Mouse (Mus musculus) stomach, embryonic 16.5 days (tissue): ENCODE results near the gene 2510002D24Rik. TPM values are rescaled to one million over a fixed set of nuclear protein-coding genes. Genes with fewer than 3 reads are reported as not detected.
A peak's percentile ranks its signal among the peaks of the same experiment; 100 is the strongest.

Experiments
- ATAC-seq: fragments of 200-750 bp; cut with Nextera tagmentation; 2 replicates; pipeline ENCODE4 v1.8.0; 2017; ENCODE audit warnings: moderate number of reproducible peaks, moderate TSS enrichment; ENCODE audit not compliant: insufficient read depth, low FRiP score
- H3K27ac ChIP-seq: fragments of 300-500 bp; sonication (generic); 2 replicates; pipeline ENCODE4 v1.5.1; 2014; ENCODE audit warnings: low read length
- H3K27me3 ChIP-seq: fragments of 300-500 bp; sonication (generic); 2 replicates; pipeline ENCODE4 v1.6.1; 2014; ENCODE audit warnings: low read length, control low read depth, mixed read lengths; ENCODE audit not compliant: control insufficient read depth, insufficient read depth
- H3K36me3 ChIP-seq: fragments of 300-500 bp; sonication (generic); 2 replicates; pipeline ENCODE4 v1.6.1; 2014; ENCODE audit warnings: low read length; ENCODE audit not compliant: control insufficient read depth, insufficient read depth
- H3K4me1 ChIP-seq: fragments of 300-500 bp; sonication (generic); 2 replicates; pipeline ENCODE4 v1.6.1; 2014; ENCODE audit warnings: low read length, control low read depth, mixed read lengths; ENCODE audit not compliant: control insufficient read depth, insufficient read depth
- H3K4me2 ChIP-seq: fragments of 300-500 bp; sonication (generic); 2 replicates; pipeline ENCODE4 v1.6.1; 2014; ENCODE audit warnings: low read depth, low read length, mixed read lengths
- H3K4me3 ChIP-seq: fragments of 300-500 bp; sonication (generic); replicated peaks from 2 replicates; pipeline ENCODE4 v1.5.1; 2014; ENCODE audit warnings: mild to moderate bottlenecking, low read length
- H3K9ac ChIP-seq: fragments of 300-500 bp; sonication (generic); 2 replicates; pipeline ENCODE4 v1.6.1; 2014; ENCODE audit warnings: low read length
- H3K9me3 ChIP-seq: fragments of 300-500 bp; sonication (generic); replicated peaks from 2 replicates; pipeline ENCODE4 v1.6.1; 2016; ENCODE audit warnings: low read length, control low read depth; ENCODE audit not compliant: control insufficient read depth
- WGBS: fragments of 180-500 bp; shearing (Covaris S2); extraction: QIAGEN DNeasy Blood & Tissue Kit; methylation state at CpG from one replicate; pipeline ENCODE4 v1.1.7; 2014; 5-methylcytosine and 5-hydroxymethylcytosine counted together
- polyA plus RNA-seq: library from polyadenylated mRNA; unstranded; fragments of >200 nt; fragmentation: Nextera tagmentation; extraction: Ambion mirVana; gene quantifications from 2 replicates; pipeline ENCODE4 v1.2.1, GENCODE M21; 2015

The 2510002D24Rik gene
- polyA plus RNA-seq, 1 experiment from 2014 or later, result 47.8 TPM

- H3K27me3 ChIP-seq, result no peaks in the 10 kb centered on the region
- ATAC-seq, result no peak
- H3K9ac ChIP-seq, result no peak overlapping the region
- H3K4me2 ChIP-seq, result no peak overlapping the region
- H3K4me1 ChIP-seq, result peaks cover 9% of the 10 kb centered on the region
- peaks cover 18% of the 10 kb centered on the region for H3K36me3 ChIP-seq
- no peak overlapping the region for H3K27ac ChIP-seq
- WGBS, result 87% methylated on average over 5 of the region's 5 CpGs
- H3K4me3 ChIP-seq, result no peak overlapping the region
- no peaks in the 10 kb centered on the region for H3K9me3 ChIP-seq
Measured at GRCm38 (mm10) chr16:18809001-18809400, 27.4 kb upstream of the 2510002D24Rik start.

- Histone ChIP-seq H3K36me3 (0 out of 2 replicates have a peak, but pooled peaks cover 7% of the 10 kb centered on the region), H3K27me3 (no peaks in the 10 kb centered on the region), H3K9me3 (no peaks in the 10 kb centered on the region), H3K4me1 (peaks cover 9% of the 10 kb centered on the region), H3K27ac (no peak overlapping the region), H3K4me3 (peak overlapping the region; percentile 65), H3K9ac (peak overlapping the region; percentile 73), H3K4me2 (peak overlapping the region; percentile 79)
- peak; percentile 21; the same call in 1 of the 2 replicates for ATAC-seq
- 4% methylated on average over 5 of the region's 5 CpGs for WGBS
Measured at GRCm38 (mm10) chr16:18811032-18811431, 25.3 kb upstream of the 2510002D24Rik start.

GRCm38 (mm10) chr16:18811468-18812384 is 24.7 kb upstream of the 2510002D24Rik start, which contains the start of the genes Ufd1 and Cdc45:
Gene Ufd1, plus strand, starts transcription at chr16:18811779.
Gene Cdc45, minus strand, starts transcription at chr16:18811987.
- H3K4me1 ChIP-seq, result peaks cover 9% of the 10 kb centered on the region
- ATAC-seq, result peak; percentile 96
- 0 out of 2 replicates have a peak, but pooled peaks cover 4% of the 10 kb centered on the region for H3K36me3 ChIP-seq
- no peaks in the 10 kb centered on the region for H3K27me3 ChIP-seq
- under 1% methylated on average over 42 of the region's 42 CpGs for WGBS
- H3K9me3 ChIP-seq, result no peaks in the 10 kb centered on the region
- peak within 1 kb of the TSS; percentile 79 for H3K4me2 ChIP-seq
- peak within 1 kb of the TSS; percentile 65 for H3K4me3 ChIP-seq
- H3K9ac ChIP-seq, result peak within 1 kb of the TSS; percentile 88
- H3K27ac ChIP-seq, result peak within 1 kb of the TSS; percentile 77

- Histone ChIP-seq H3K4me3 (peak overlapping the region; percentile 65), H3K36me3 (peaks cover under 1% of the 10 kb centered on the region; the same call in 1 of the 2 replicates), H3K27me3 (no peaks in the 10 kb centered on the region), H3K4me1 (peaks cover 9% of the 10 kb centered on the region), H3K4me2 (peak overlapping the region; percentile 58), H3K9ac (peak overlapping the region; percentile 88), H3K27ac (peak overlapping the region; percentile 77), H3K9me3 (no peaks in the 10 kb centered on the region)
- WGBS, result under 1% methylated on average over 31 of the region's 31 CpGs
- peak; percentile 22 for ATAC-seq
Measured at GRCm38 (mm10) chr16:18812385-18812910, 23.9 kb upstream of the 2510002D24Rik start.

- H3K9me3 ChIP-seq, result no peaks in the 10 kb centered on the region
- no peak overlapping the region for H3K27ac ChIP-seq
- 64% methylated on average over 1 of the region's 1 CpGs for WGBS
- H3K4me3 ChIP-seq, result no peak overlapping the region
- no peak for ATAC-seq
- H3K4me2 ChIP-seq, result no peak overlapping the region
- H3K27me3 ChIP-seq, result no peaks in the 10 kb centered on the region
- no peak overlapping the region for H3K9ac ChIP-seq
- peaks cover 60% of the 10 kb centered on the region for H3K36me3 ChIP-seq
- no peaks in the 10 kb centered on the region for H3K4me1 ChIP-seq
Measured at GRCm38 (mm10) chr16:18822356-18822755, 14.0 kb upstream of the 2510002D24Rik start.

GRCm38 (mm10) chr16:18822925-18823324 is 13.5 kb upstream of the 2510002D24Rik start:
- Histone ChIP-seq H3K9ac (no peak overlapping the region), H3K9me3 (no peaks in the 10 kb centered on the region), H3K27me3 (no peaks in the 10 kb centered on the region), H3K4me1 (no peaks in the 10 kb centered on the region), H3K4me2 (no peak overlapping the region), H3K27ac (no peak overlapping the region), H3K36me3 (peaks cover 61% of the 10 kb centered on the region), H3K4me3 (no peak overlapping the region)
- 78% methylated on average over 4 of the region's 4 CpGs for WGBS
- no peak for ATAC-seq

GRCm38 (mm10) chr16:18828630-18829029 is 7.7 kb upstream of the 2510002D24Rik start:
- no peak for ATAC-seq
- no peak overlapping the region for H3K9ac ChIP-seq
- H3K36me3 ChIP-seq, result peaks cover 42% of the 10 kb centered on the region
- no peak overlapping the region for H3K4me3 ChIP-seq
- H3K27ac ChIP-seq, result no peak overlapping the region
- WGBS, result 93% methylated on average over 3 of the region's 3 CpGs
- no peaks in the 10 kb centered on the region for H3K9me3 ChIP-seq
- H3K27me3 ChIP-seq, result no peaks in the 10 kb centered on the region
- no peak overlapping the region for H3K4me2 ChIP-seq
- no peaks in the 10 kb centered on the region for H3K4me1 ChIP-seq

- Histone ChIP-seq H3K9me3 (no peaks in the 10 kb centered on the region), H3K9ac (no peak overlapping the region), H3K27me3 (no peaks in the 10 kb centered on the region), H3K4me3 (no peak overlapping the region), H3K4me2 (no peak overlapping the region), H3K36me3 (peaks cover 40% of the 10 kb centered on the region), H3K4me1 (no peaks in the 10 kb centered on the region), H3K27ac (no peak overlapping the region)
- ATAC-seq, result no peak; the same call in 1 of the 2 replicates
- WGBS, result 87% methylated on average over 6 of the region's 6 CpGs
Measured at GRCm38 (mm10) chr16:18829102-18829501, 7.3 kb upstream of the 2510002D24Rik start.

- H3K9me3 ChIP-seq, result no peaks in the 10 kb centered on the region
- H3K9ac ChIP-seq, result no peak overlapping the region
- H3K4me3 ChIP-seq, result no peak overlapping the region
- no peak overlapping the region for H3K27ac ChIP-seq
- peaks cover 4% of the 10 kb centered on the region; the same call in 1 of the 2 replicates for H3K4me1 ChIP-seq
- no peak for ATAC-seq
- H3K36me3 ChIP-seq, result peaks cover 16% of the 10 kb centered on the region; the same call in 1 of the 2 replicates
- no peaks in the 10 kb centered on the region for H3K27me3 ChIP-seq
- 66% methylated on average over 2 of the region's 2 CpGs for WGBS
- H3K4me2 ChIP-seq, result no peak overlapping the region
Measured at GRCm38 (mm10) chr16:18833486-18833885, 2.9 kb upstream of the 2510002D24Rik start.
